Mouse (Mus musculus) left cerebral cortex, postnatal 10 days (tissue): Measurements from ENCODE around the gene Wdr60. TPM values are rescaled to one million over a fixed set of nuclear protein-coding genes. Genes with fewer than 3 reads are reported as not detected.

Experiments
- DNase-seq, 2 experiments: peaks; one replicate each; pipeline ENCODE4 v3.0.0; 2021 to 2022; ENCODE audit warnings: low spot score in 2 of 2, mixed read lengths in 1 of 2; ENCODE audit errors: extremely low spot score in 1 of 2
- intact Hi-C: fragments of 180-260 bp; cut with DNase I; formaldehyde crosslinking; loops from one replicate; pipeline ENCODE4 v1.15.1; 2025
- total RNA-seq, 2 experiments: library from RNA; stranded (reverse); gene quantifications; 2 replicates each; pipeline ENCODE4 v1.2.3; 2021

The Wdr60 gene
- total RNA-seq, 2 experiments from 2014 or later: 12.9 to 14.3 TPM

- DNase-seq: no peak
- intact Hi-C loops: no loop called here
Measured at GRCm38 (mm10) chr12:116273733-116274132, 10.9 kb upstream of the Wdr60 start.

GRCm38 (mm10) chr12:116271071-116271470, 8.2 kb upstream of the Wdr60 start:
- intact Hi-C loops: no loop called here
- DNase-seq: no peak

DNA sequence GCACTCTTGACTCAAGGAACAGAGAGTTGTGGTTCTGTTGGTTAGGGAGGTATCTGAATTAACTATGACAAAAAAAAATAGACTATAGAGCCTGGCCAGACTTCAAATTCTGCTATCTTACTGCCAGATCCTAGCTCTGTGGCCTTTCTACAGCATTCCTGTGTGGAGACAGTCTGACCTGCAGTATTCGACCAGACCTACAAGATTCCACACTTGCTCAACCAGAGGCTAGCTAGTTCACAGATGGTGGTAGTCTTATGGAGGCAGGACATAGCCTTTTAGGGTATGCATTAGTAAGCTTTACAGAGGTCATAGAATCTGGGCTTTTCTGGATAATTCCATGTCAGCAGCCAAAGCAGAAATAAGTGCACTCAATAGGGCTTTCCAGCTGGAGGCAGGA, 7.7 kb upstream of the Wdr60 start:
- intact Hi-C loops: no loop called here
- no peak for DNase-seq

- no peak for DNase-seq
- intact Hi-C loops: no loop called here
Measured at GRCm38 (mm10) chr12:116269450-116269849, 6.6 kb upstream of the Wdr60 start.

- DNase-seq: no peak
- intact Hi-C loops: no loop called here
Measured at GRCm38 (mm10) chr12:116265275-116265674, 2.5 kb upstream of the Wdr60 start.

DNA sequence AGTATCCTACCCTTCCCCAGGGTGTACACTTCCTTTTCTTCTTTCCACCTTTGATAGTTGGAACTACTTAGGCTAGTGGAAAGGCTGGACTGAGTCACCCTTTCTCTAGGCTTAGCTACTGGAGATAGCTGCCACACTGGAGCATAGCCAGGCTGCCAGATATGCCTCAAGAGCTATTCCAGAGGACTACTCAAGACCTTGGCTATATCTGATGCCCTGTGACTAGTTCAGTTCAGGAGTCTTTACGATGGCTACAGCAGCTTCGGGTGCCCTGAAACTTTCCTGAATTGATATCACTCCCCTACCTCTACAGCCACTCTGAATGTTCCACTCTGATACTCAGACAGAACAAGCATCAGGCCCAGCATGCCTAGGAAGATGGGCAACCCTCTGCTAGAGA, 1.9 kb upstream of the Wdr60 start:
- intact Hi-C loops: no loop called here
- no peak for DNase-seq

DNA sequence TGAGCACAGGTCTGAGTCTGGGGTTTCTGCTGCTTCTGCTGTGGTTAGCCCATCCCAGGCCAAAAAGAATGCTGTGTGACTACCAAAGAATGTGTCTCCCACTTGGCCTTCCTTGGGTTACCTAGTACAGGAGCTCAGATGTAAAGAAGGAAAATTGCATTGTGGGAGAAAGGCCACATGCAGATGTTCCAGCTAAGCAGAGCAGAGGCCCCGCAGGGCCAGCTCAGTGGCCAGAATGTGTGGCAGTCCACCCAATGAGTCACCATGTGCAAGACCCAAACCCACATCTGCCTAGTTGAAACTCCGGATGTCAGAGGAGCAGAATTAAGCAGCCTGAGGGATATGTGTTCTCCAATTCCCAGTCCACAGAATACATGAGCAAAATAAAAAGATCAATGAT, 4.5 kb downstream of the Wdr60 start:
- intact Hi-C loops: no loop called here
- no peak for DNase-seq

GRCm38 (mm10) chr12:116255636-116256035, 7.2 kb downstream of the Wdr60 start:
- intact Hi-C loops: no loop called here
- no peak for DNase-seq

- intact Hi-C loops: no loop called here
- DNase-seq: no peak
Measured at GRCm38 (mm10) chr12:116254652-116255051, 8.2 kb downstream of the Wdr60 start.

DNA sequence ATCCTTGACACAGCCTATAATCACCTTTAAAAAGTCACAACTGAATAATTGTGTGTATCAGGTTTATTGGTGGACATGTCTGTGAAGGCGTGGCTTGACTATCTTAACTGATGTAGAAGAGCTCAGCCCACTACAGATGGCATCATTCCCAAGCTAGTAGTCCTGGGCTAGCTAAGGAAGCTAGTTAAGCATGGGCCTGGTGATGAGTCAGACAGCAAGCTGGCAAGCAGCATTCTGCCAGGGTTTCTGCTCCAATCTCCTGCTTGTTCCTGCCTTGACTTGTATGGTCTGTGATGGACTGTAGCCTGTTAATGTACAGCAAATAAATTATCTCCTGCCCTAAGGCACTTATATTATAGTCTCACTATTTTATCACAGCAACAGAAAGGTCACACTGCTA, 18.2 kb downstream of the Wdr60 start:
- no peak for DNase-seq
- intact Hi-C loops: no loop called here

DNA sequence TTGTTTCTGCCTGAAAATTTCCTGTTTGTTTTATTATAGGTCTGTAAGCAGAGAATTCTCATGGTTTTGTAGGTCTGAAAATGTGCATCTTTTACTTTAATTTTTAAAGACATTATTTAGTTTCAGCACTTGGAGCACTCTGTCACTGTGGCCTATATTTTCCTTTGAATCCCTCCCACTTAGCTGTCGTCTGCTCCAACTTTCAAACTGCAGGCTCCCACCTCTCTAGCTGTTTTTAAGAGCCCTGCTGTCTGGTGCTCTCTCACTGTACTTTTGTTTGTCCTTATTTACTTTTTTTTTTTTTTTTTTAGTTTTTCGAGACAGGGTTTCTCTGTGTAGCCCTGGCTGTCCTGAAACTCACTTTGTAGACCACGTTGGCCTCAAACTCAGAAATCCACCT, 24.0 kb downstream of the Wdr60 start:
- intact Hi-C loops: no loop called here
- DNase-seq: no peak

GRCm38 (mm10) chr12:116238370-116238769, 24.5 kb downstream of the Wdr60 start:
- no peak for DNase-seq
- intact Hi-C loops: no loop called here

- intact Hi-C loops: no loop called here
- no peak for DNase-seq
Measured at GRCm38 (mm10) chr12:116236658-116237057, 26.2 kb downstream of the Wdr60 start.

GRCm38 (mm10) chr12:116235356-116235755, 27.5 kb downstream of the Wdr60 start:
- intact Hi-C loops: no loop called here
- no peak for DNase-seq

GRCm38 (mm10) chr12:116232061-116232460, 30.8 kb downstream of the Wdr60 start:
- DNase-seq: no peak
- intact Hi-C loops: no loop called here

- peak in 1 of 2 experiments; percentile 62 for DNase-seq
Measured at GRCm38 (mm10) chr12:116231612-116232011, 31.2 kb downstream of the Wdr60 start.

DNA sequence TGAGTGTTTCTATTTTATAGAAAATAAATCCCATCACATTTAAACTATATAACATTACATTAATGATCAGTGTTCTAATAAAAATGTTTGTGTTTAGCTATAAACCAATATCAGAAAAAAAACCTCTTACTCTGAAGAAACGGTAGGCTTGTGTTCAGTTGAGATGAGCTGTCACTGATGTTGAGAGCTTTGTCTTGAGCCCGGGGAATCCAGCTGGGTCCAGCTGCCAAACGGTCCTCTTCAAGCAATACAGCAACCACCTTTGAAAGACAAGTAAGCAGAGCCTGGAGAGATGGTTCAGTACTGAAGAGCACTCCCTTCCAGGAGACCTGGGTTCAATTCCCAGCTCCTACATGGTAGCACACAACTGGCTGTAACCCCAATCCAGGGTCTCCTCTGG, 33.4 kb downstream of the Wdr60 start:
- intact Hi-C loops: no loop called here
- no peak for DNase-seq

More at GRCm38 (mm10) chr12:116231612-116232011, 31.2 kb downstream of the Wdr60 start:
- intact Hi-C loops: no loop called here

- no peak for DNase-seq
Measured at GRCm38 (mm10) chr12:116226289-116227057, 36.3 kb downstream of the Wdr60 start.

DNA sequence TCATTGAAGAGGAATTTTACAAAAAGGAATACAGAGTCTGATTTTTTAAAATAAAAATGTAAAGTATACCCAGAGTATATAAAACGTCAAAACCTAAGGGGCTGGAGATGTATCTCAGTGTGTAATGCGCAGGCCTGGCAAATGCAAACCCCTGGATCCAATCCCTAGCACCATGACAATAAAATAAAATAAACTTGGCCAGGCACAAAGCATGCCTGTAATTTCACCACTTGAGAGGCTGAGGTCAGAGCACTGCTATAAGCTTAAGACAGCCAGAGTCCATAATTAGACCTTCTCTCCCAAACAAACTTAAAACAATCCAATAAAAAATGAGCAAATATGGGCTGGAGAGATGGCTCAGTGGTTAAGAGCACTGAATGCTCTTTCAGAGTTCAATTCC, 39.7 kb downstream of the Wdr60 start:
- intact Hi-C loops: no loop called here
- no peak for DNase-seq

More at GRCm38 (mm10) chr12:116226289-116227057, 36.3 kb downstream of the Wdr60 start:
- intact Hi-C loops: no loop called here

DNA sequence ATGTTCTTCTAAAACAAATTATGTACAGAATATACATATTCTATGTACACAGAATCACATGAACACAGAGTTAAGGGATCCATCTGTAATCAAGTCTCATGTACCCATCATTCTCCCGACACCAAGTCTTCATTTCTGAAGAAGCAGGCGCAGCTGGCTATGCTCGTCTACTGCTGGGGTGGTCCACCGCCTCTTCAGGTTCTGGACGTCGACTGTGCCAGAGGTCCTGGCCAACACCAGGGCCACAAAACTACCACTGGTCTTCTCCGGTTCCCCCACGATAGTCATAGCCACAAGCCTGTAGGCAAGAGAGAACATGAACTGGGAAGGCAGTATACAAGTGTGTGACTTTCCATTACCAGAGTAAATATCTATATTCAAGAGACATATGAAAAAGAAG, 55.3 kb downstream of the Wdr60 start:
- DNase-seq: no peak
- intact Hi-C loops: no loop called here

DNA sequence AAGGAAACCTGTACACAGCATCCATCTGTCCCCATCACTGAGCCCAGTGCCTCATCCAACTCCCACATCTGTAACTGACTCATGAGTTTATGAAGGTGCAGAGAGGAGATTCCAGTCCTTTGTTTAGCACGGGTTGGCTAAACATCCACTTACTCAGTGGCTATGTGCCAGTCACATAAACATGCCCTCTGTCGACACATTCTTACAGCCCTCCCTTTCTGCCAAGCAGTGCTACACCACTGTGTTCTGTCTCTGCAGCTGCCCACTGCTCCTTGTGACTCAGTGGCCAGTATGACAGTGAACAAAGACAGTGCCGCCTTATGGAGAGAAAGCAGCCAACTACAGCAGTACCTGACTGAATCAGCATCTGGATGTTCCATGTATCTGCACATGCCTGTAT, 57.1 kb downstream of the Wdr60 start:
- no peak for DNase-seq
- intact Hi-C loops: no loop called here
